Mouse (Mus musculus): ENCODE results near the gene Srcin1.

DNA sequence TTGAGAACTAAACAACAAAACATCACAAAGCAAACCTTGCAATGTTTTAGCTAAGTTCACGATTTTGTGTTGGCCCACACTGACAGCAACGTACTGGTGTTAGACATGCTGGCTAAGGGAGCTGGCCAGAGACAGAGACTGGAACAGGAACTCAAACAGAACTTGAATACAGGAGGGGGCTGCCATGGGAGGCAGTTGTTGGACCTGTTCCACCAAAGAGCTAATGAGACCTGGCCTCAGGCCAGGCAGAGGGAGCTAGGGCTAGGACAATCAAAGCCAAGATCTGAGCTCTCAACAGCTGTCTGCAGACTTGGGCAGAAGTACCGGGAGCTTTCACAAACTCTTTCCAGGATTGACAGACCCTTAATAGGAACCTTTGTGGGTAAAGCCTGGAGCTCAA lies 35.4 kb downstream of the Srcin1 start:
- TF ChIP-seq POLR2A (IDR thresholded peaks at IDR 0.05; ENCODE audit: low read depth, low read length) (no peak), CTCF (IDR thresholded peaks at IDR 0.05; ENCODE audit: borderline replicate concordance, insufficient read depth, low read length) (no peak)

Data from embryonic fibroblast, embryonic 13.5 days (primary cell).